Mouse (Mus musculus): ENCODE data around the gene Rbl1. TPM values are rescaled to one million over a fixed set of nuclear protein-coding genes. Genes with fewer than 3 reads are reported as not detected.
"Not testable (repeated sequence)": the region's sequence is repeated elsewhere in the genome, so short reads cannot be mapped to it uniquely, and the experiment has no call there.

Rbl1 gene
- total RNA-seq (2021), result 1 to 10 TPM; 8.7 to 9.2 TPM

DNA sequence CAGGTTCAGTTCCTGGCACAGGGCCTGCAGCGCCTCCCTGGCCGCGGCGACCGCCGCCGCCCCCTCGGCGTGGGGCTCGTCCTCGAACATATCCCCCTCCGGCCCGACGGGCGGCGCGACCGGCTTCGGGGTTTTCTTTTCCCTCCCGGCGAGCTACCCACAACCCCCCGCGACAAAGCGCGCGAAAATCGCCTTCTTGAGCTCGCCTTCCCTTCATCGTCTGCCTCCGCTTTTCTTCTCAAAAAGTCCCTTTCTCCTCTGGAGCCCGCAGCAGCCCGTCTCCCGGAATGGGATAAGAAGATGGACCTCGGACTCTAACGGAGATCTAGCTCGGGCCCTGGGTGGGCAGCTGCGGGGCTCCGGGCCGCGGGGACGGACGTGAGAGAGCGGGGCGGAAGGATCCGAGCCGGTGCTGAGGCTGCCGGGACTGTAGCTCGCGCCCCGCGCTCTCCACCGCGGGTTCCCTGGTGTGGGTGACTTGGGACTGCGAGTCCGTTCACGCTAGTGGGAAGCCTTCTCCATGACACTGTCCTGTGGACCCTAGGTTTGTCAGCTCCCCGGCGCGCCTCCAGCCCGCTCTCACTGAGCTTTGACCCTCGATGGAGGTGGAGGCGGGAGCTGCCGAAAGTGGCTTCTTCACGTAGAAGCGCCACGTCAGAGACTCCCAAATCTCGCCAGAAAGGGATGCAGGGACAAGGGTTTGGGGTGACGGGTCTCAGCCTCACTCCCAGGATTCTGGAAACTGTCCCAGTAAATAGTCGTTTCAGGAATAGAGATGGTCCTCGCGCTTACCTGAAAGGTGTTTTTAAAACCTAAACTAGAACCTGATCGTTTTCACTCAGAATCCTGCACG lies at the start of gene Rbl1:
Gene Rbl1 (minus strand): TSS at position 169 of the 853 bp plus-strand sequence.
- intact Hi-C loops (cut with DNase I), result loop anchor here (5.0 kb wide), 1 partner anchor 73 kb away; the partner anchor contains the start of genes Mroh8 and Rpn2
- peak; percentile 93 to 95 for DNase-seq

DNA sequence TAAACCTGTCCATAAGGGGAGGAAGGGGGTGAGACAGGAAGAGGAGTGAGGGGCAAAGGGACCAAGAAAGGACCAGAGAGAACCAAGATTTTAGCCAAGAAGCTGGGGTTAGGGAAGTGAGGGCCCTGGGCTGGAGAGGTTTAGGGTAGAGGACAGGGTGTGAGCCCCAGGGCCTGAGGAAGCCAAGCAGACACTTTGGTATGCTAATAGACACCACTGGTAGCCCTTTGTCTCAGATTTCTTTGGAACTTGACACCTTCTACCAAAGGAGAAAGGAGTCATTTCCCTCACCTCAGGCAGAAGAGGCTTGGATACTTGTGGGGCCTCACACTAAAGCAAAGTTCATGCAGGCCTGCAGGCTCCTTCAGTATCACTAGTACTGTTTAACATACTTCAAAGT lies 43.8 kb upstream of the Rbl1 start:
- DNase-seq, result no peak
- intact Hi-C loops (cut with DNase I), result loop anchor here (5.0 kb wide), 1 partner anchor 659 kb away; no protein-coding TSS in a partner anchor

- intact Hi-C loops (cut with DNase I), result loop anchor here (5.0 kb wide), 1 partner anchor 662 kb away; no protein-coding TSS in a partner anchor
- DNase-seq, result no peak
Measured at GRCm38 (mm10) chr2:157245603-157246002, 41.3 kb upstream of the Rbl1 start.

GRCm38 (mm10) chr2:157245001-157245400 lies 40.7 kb upstream of the Rbl1 start:
- DNase-seq, result no peak
- intact Hi-C loops (cut with DNase I), result loop anchor here (5.0 kb wide), 1 partner anchor 662 kb away; no protein-coding TSS in a partner anchor

- DNase-seq, result no peak
- intact Hi-C loops (cut with DNase I), result no loop called here
Measured at GRCm38 (mm10) chr2:157235946-157236345, 31.6 kb upstream of the Rbl1 start.

GRCm38 (mm10) chr2:157221916-157222315 lies 17.6 kb upstream of the Rbl1 start:
- intact Hi-C loops (cut with DNase I); DNase-seq: not testable (repeated sequence)

DNA sequence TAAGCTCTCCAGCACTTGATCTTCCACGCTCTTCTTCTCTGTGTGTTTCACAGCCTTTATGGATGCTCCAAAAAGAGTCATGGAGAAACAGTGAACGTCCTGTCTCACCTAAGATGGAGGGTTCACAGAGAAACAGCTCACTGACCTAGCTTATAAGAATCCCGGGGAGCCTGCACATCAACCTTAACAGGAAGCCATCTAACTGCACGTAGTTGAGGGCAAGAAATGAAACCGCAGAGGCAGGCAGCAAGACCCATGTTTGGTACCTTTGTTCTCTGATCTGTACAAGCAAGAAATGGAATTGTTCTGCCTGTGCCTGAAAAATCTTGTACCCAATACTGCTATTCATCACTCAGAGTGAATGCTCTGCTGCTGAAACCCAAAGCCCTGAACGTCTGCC lies 15.8 kb upstream of the Rbl1 start:
- intact Hi-C loops (cut with DNase I), result no loop called here
- DNase-seq, result no peak

DNA sequence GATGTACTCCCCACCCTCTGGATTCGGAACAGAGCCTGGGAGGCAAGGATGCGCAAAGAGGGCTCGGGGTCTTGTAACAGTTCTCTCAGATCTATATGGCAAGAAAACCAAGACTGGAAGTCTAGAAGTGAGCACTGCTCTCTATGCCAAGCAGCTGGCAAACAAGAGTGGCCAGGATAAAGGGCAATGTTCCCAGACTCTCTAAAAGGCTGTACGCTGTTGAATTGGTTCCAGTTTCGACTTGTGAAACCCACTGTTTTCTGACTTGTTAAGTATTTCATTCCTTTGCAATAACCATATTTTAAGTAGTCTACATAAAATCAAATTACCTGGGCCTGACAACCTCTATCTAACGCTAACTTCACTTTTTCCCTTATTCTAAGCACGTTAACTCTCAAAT lies 7.4 kb upstream of the Rbl1 start:
- no peak for DNase-seq

GRCm38 (mm10) chr2:157203459-157204365 lies 622 bp downstream of the Rbl1 start:
- DNase-seq, result peak in 1 of 2 experiments; percentile 52
- intact Hi-C loops (cut with DNase I), result no loop called here

More for the DNA sequence above, 7.4 kb upstream of the Rbl1 start:
- intact Hi-C loops (cut with DNase I), result no loop called here

DNA sequence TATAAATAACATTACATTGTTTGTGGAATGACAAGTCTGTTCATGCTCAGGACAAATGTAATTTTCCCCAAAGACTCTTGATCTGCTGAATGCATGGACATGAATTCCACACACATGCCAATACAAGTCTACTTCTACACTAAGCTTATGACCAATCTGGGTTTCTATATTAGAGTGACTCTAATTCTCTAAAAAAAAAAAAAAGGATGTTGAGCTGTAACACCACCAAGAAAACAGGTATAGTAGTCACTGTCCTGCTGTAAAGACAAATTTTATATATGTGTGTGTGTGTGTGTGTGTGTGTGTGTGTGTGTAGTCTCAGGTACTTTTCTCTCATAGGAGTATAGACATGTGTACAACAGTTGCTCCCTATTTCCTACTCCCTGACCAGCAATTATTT lies 1.3 kb downstream of the Rbl1 start:
- intact Hi-C loops (cut with DNase I), result no loop called here
- no peak for DNase-seq

DNA sequence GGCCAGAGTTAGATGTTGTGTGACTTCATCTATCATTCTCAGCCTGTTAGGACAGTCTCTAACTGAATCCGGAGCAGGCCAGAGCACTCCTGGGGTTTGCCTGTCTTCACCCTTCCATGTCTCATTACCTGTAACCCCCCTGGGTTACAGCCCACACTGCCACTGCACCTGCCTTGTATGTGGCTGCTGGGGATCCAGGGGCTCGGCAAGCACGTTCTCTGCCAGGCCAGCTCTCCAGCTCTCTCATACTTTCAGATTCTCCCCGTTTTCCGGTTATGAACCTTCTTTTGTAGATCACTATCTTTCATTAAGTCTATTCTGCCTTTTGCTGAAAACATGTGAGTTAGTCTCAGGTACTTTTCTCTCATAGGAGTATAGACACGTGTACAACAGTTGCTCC lies 2.0 kb downstream of the Rbl1 start:
- no peak for DNase-seq
- intact Hi-C loops (cut with DNase I), result no loop called here

DNA sequence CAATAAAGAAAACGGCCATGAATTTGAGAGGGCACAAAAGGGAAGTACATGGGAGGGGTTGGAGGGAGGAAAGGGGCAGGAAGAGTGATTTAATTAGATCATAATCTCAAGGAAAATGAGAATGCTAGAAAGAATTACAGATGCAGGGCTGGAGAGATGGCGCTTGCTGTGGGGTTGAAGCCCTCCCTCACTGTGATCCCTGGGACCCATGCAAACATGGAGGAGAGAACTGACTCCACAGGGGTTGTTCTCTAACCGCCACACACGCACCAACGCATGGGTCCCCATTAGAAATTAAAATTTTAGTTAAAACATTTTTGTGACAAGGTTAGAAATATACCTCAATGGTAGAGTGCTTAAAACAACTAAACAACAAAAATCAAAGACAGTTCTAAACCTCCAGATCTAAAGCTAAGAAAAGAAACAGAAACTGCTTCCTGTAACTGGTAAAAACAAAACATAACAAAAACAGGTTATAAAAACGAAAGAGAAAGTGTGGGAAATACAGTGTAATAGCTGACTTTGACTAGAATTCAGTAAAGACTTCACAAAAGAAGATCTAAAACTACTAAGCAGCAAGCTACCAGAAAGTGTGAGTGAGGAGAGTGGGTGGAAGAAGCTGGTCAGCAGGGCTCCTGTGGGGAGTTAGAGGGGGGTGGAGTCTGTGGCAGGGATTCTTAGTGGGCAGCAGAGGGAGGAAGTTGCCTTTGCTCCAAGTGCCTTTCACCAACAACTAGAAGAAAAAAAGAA lies 3.1 kb downstream of the Rbl1 start:
- peak; percentile 26 to 42 for DNase-seq
- intact Hi-C loops (cut with DNase I), result no loop called here

DNA sequence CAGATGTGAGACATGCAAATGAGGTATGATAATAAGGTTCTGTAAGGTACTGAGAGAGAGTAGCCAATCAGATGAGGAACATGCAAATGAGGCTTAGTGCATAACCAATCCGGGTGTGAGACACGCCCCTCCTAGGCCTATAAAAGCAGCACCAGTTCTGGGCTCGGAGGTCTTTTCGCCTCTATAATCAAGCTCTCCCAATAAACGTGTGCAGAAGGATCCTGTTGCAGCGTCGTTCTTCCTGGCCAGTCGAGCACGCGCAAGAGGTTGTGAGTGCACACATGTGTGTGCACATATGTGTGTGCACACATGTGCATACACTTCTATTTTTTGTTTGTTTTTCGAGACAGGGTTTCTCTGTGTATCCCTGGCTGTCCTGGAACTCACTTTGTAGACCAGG lies 5.9 kb downstream of the Rbl1 start:
- intact Hi-C loops (cut with DNase I); DNase-seq: not testable (repeated sequence)

- intact Hi-C loops (cut with DNase I), result no loop called here
- DNase-seq, result no peak
Measured at GRCm38 (mm10) chr2:157190651-157191050, 13.7 kb downstream of the Rbl1 start.

DNA sequence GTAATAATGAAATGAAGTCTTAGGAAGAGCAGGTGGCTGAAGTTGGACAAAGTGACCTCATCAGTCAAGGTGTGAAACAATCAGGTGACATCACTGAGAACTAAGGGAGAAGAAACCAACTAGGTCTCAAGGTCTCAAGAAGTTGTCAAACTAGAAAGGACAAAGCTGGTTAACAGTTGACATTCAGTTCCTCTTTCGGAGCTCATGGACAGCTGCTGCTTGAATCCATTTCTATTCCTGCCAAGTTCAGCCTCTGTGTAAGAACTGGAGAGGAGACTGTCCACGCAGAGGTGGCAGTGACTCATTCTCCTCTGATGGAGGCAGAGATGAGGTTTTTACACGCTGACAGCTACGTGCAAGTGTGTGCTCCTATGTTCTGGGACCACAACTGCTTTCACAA lies 17.1 kb downstream of the Rbl1 start:
- intact Hi-C loops (cut with DNase I), result no loop called here
- no peak for DNase-seq

DNA sequence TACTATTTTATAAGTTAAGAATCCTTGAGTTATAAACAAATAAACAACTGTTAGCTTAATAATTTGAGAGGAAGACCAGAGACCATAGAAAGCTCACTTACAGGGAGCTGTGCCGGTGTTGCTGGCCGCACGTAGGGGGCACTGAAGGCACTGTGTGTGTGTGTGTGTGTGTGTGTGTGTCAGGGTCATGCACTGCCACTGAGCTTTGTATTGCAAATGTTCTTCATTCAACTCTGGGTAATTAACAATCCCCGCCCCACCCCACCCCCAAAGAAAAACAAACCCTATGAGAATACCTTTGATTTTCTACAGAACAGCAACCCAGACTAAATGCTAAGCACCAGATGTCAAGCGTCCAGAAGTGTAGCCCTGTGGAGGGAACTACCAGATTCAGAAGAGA lies 17.8 kb downstream of the Rbl1 start:
- intact Hi-C loops (cut with DNase I), result no loop called here
- DNase-seq, result no peak

DNA sequence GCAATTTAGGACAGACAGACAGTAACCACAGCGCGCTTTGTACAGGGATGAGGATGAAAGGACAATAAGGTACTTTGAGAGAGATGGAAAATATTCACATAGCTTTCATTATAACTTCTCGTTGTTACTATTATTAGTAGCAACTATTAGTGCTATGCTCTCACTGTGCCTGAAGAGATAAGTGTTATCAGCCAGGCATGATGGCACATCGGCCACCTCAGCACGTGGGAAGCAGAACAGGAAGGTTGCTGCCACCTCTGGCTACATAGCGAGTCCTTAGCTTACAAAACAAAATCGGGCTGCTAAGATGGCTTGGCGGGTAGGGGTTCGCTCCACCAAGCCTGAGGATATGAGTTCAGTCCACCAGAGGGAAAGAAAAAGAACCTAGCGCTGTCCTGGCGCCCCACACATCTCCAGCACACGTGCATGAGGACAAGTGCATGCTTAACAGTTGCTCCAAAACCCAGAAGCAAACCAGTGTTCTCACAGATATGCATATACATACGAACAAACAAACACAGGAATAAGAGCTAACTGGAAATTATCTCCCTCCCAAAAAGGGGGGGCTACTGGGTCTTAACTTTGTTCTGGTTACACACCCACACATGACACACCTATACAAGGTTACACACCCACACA lies 19.2 kb downstream of the Rbl1 start:
- DNase-seq, result no peak
- intact Hi-C loops (cut with DNase I), result no loop called here

- no peak for DNase-seq
- intact Hi-C loops (cut with DNase I), result no loop called here
Measured at GRCm38 (mm10) chr2:157178167-157178566, 26.2 kb downstream of the Rbl1 start.

DNA sequence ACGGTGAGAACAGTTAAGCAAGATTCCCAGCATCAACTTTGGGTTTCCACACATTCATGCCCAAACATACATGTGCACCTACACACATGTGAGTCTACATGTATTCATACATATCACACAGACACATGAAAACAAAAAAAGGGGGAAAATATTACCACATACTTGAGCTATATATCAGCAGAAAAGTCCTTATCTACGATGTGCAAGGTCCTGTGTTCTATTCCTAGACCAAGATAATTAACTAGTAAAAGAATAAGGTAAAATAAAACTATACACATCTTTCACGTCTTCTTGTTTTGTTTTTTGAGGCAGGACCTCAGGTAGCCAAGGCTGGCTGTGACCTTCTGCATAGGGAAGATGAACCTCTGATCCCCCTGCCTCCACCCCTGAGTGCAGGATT lies 28.1 kb downstream of the Rbl1 start:
- intact Hi-C loops (cut with DNase I), result no loop called here
- no peak for DNase-seq

DNA sequence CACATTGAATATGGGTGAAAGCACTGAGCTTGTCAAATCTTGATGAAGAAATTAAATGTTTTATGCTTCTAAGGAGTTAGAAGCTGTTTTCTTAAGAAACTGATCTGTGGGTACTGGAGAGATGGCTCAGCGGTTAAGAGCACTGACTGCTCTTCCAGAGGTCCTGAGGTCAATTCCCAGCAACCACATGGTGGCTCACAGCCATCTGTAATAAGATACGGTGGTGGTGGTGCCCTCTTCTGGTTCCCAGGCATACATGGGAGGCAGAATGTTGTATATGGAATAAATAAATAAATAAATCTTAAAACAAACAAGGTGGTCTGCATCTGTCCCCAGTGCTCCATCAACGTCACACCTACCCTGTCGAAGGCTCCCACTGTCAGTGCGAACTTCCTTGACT lies 29.9 kb downstream of the Rbl1 start:
- DNase-seq, result no peak
- intact Hi-C loops (cut with DNase I), result no loop called here

Measured in heart, postnatal 10 days (tissue).